Mouse (Mus musculus): ENCODE data around the gene Chaf1a. TPM values are rescaled to one million over a fixed set of nuclear protein-coding genes. Genes with fewer than 3 reads are reported as not detected.
"Not testable (repeated sequence)": the region's sequence is repeated elsewhere in the genome, so short reads cannot be mapped to it uniquely, and the experiment has no call there.

Chaf1a gene
- polyA plus RNA-seq, 1 experiment from 2014 or later = 3.6 TPM

DNA sequence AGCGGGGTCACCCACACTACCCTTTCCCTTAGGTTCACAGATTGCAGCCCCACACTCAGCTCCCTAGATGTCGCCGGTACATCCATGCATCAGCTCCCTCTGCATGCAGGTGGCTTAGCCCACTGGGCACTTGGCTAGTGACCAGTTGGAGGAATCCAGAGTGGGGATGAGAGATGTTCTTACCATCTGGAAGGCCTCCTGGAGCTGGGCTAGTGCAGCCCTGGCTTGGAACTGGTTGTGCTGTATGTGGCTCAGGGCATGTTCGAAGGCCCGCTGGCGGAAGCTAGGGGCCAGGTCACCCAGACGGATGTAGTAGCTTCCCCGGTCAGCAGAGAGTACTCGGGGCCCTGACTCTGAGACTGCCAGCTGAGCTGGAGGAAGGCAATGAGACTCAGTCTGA is 62.7 kb downstream of the Chaf1a start:
- Histone ChIP-seq H3K4me3 (ENCODE audit: low read depth, low read length) (no peak overlapping the region), H3K9ac (ENCODE audit: low read depth, low read length) (no peak overlapping the region), H3K27me3 (ENCODE audit: control insufficient read depth, insufficient read depth, low read depth, low read length) (no peaks in the 10 kb centered on the region), H3K4me2 (ENCODE audit: low read length) (no peak overlapping the region), H3K27ac (ENCODE audit: low read length) (no peak overlapping the region), H3K9me3 (replicated peaks; ENCODE audit: control insufficient read depth, low read length, poor library complexity, severe bottlenecking) (no peaks in the 10 kb centered on the region), H3K4me1 (ENCODE audit: control insufficient read depth, insufficient read depth, low read length) (no peaks in the 10 kb centered on the region), H3K36me3 (ENCODE audit: control insufficient read depth, insufficient read depth, low read length) (peaks cover 36% of the 10 kb centered on the region)
- 94% methylated on average over 9 of the region's 9 CpGs for WGBS
- no peak for ATAC-seq

DNA sequence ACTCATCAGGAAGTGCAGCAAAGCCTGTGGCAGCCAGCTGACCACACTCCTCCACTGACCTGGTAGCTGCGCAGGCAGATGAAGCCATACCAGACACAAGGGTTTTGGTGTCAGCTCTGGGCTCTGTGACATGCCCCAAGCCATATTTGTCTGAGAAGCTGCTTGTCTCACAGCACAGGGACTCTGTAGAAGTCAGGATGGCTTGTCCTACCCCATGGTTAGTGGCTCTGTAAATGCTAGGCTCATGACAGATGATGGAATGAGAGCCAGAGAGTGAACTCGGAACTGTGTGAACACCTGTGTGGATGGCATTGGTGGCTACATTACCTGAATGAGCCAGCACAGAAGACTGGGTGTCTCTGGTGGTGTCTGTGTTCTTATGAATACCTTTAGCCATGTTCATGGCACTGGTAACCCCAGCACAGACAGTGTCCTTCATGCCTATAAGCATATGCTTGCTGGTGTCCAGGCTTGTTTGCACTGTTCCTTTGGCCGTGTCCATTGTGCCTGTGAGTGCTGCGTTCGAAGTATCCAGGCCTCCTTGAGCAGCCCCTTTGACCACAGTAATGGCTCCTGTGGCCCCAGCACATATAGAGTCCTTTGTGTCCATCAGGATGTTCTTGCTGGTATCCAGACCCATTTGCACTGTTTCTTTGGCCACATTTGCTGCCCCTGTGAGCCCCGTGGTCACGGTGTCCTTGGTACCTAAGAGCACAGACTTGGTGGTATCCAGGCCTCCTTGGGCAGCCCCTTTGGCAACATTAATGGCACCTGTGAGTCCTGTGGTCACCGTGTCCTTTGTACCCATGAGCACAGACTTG is 63.4 kb downstream of the Chaf1a start:
- no peak overlapping the region for H3K4me3 ChIP-seq (ENCODE audit: low read depth, low read length)
- H3K27me3 ChIP-seq (ENCODE audit: control insufficient read depth, insufficient read depth, low read depth, low read length) = no peaks in the 10 kb centered on the region
- no peaks in the 10 kb centered on the region for H3K9me3 ChIP-seq (replicated peaks; ENCODE audit: control insufficient read depth, low read length, poor library complexity, severe bottlenecking)
- no peak for ATAC-seq
- 97% methylated on average over 8 of the region's 8 CpGs for WGBS
- no peaks in the 10 kb centered on the region for H3K4me1 ChIP-seq (ENCODE audit: control insufficient read depth, insufficient read depth, low read length)
- H3K27ac ChIP-seq (ENCODE audit: low read length) = no peak overlapping the region
- no peak overlapping the region for H3K9ac ChIP-seq (ENCODE audit: low read depth, low read length)
- no peak overlapping the region for H3K4me2 ChIP-seq (ENCODE audit: low read length)
- peaks cover 30% of the 10 kb centered on the region for H3K36me3 ChIP-seq (ENCODE audit: control insufficient read depth, insufficient read depth, low read length)

DNA sequence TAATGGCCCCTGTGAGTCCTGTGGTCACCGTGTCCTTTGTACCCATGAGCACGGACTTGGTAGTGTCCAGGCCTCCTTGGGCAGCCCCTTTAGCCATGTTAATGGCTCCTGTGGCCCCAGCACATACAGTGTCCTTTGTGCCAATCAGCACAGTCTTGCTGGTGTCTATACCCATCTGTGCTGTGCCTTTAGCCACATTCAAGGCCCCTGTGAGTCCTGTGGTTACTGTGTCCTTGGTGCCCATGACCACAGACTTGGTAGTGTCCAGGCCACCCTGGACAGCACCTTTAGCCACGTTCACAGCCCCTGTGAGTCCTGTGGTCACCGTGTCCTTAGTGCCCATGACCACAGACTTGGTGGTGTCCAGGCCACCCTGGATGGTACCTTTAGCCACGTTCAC is 64.6 kb downstream of the Chaf1a start:
- peaks cover 21% of the 10 kb centered on the region for H3K36me3 ChIP-seq (ENCODE audit: control insufficient read depth, insufficient read depth, low read length)
- not testable (repeated sequence) for H3K9ac ChIP-seq (ENCODE audit: low read depth, low read length); H3K4me3 ChIP-seq (ENCODE audit: low read depth, low read length); H3K4me2 ChIP-seq (ENCODE audit: low read length); ATAC-seq; H3K27me3 ChIP-seq (ENCODE audit: control insufficient read depth, insufficient read depth, low read depth, low read length); H3K4me1 ChIP-seq (ENCODE audit: control insufficient read depth, insufficient read depth, low read length); H3K9me3 ChIP-seq (replicated peaks; ENCODE audit: control insufficient read depth, low read length, poor library complexity, severe bottlenecking); H3K27ac ChIP-seq (ENCODE audit: low read length)
- 94% methylated on average over 2 of the region's 5 CpGs for WGBS

DNA sequence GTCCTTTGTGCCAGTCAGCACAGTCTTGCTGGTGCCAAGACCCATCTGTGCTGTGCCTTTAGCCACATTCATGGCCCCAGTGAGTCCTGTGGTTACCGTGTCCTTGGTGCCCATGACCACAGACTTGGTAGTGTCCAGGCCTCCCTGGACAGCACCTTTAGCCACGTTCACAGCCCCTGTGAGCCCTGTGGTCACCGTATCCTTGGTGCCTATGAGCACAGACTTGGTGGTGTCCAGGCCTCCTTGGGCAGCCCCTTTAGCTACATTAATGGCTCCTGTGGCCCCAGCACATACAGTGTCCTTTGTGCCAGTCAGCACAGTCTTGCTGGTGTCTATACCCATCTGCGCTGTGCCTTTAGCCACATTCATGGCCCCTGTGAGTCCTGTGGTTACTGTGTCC is 66.2 kb downstream of the Chaf1a start:
- not testable (repeated sequence) for H3K9me3 ChIP-seq (replicated peaks; ENCODE audit: control insufficient read depth, low read length, poor library complexity, severe bottlenecking); H3K27me3 ChIP-seq (ENCODE audit: control insufficient read depth, insufficient read depth, low read depth, low read length); H3K4me2 ChIP-seq (ENCODE audit: low read length); H3K4me1 ChIP-seq (ENCODE audit: control insufficient read depth, insufficient read depth, low read length); H3K27ac ChIP-seq (ENCODE audit: low read length); H3K36me3 ChIP-seq (ENCODE audit: control insufficient read depth, insufficient read depth, low read length); ATAC-seq; H3K9ac ChIP-seq (ENCODE audit: low read depth, low read length); H3K4me3 ChIP-seq (ENCODE audit: low read depth, low read length)
- 95% methylated on average over 4 of the region's 4 CpGs for WGBS

DNA sequence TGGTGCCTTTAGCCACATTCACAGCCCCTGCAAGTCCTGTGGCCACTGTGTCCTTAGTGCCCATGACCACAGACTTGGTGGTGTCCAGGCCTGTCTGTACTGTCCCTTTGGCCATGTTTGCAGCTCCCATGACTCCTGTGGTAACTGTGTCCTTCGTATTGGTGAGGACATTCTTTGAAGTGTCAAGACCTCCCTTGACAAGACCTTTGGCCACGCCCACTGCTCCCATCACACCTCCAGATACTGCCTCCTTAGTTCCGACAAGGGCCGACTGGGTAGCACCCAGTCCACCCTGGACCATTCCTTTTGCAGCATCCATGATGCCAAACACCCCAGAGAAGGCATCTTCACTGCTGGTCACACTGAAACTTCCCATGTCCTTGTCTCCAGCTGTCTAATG is 66.7 kb downstream of the Chaf1a start:
- Histone ChIP-seq H3K4me1 (ENCODE audit: control insufficient read depth, insufficient read depth, low read length) (no peaks in the 10 kb centered on the region), H3K27me3 (ENCODE audit: control insufficient read depth, insufficient read depth, low read depth, low read length) (no peaks in the 10 kb centered on the region), H3K4me2 (ENCODE audit: low read length) (no peak overlapping the region), H3K9ac (ENCODE audit: low read depth, low read length) (no peak overlapping the region), H3K27ac (ENCODE audit: low read length) (no peak overlapping the region), H3K9me3 (replicated peaks; ENCODE audit: control insufficient read depth, low read length, poor library complexity, severe bottlenecking) (no peaks in the 10 kb centered on the region), H3K36me3 (ENCODE audit: control insufficient read depth, insufficient read depth, low read length) (peaks cover 6% of the 10 kb centered on the region; the same call in 1 of the 2 replicates), H3K4me3 (ENCODE audit: low read depth, low read length) (no peak overlapping the region)
- no peak for ATAC-seq
- WGBS = 78% methylated on average over 4 of the region's 4 CpGs

DNA sequence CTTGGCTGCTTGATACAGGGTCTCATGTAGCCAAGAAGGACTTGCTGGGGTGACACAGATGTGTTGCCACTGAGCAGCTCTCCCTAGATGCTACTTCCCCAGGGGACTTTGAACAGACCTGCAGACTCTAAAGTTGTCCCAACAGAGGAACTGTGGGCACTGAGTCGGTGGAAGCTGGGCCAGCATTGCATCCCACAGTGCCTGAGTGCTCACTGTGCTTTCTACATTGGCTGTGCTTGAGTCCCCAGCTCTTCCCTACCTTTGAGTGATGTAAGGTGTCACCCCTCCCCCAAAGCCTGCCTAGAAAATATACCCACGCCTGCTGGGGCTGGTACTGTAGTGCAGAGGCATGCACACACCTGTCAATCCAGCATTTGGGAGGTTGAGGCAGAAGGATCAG is 67.5 kb downstream of the Chaf1a start:
- no peaks in the 10 kb centered on the region for H3K9me3 ChIP-seq (replicated peaks; ENCODE audit: control insufficient read depth, low read length, poor library complexity, severe bottlenecking)
- H3K27ac ChIP-seq (ENCODE audit: low read length) = no peak overlapping the region
- no peak overlapping the region for H3K9ac ChIP-seq (ENCODE audit: low read depth, low read length)
- no peaks in the 10 kb centered on the region for H3K4me1 ChIP-seq (ENCODE audit: control insufficient read depth, insufficient read depth, low read length)
- no peak overlapping the region for H3K4me3 ChIP-seq (ENCODE audit: low read depth, low read length)
- H3K4me2 ChIP-seq (ENCODE audit: low read length) = no peak overlapping the region
- no peaks in the 10 kb centered on the region for H3K36me3 ChIP-seq (ENCODE audit: control insufficient read depth, insufficient read depth, low read length)
- ATAC-seq = no peak
- 80% methylated on average over 2 of the region's 2 CpGs for WGBS
- H3K27me3 ChIP-seq (ENCODE audit: control insufficient read depth, insufficient read depth, low read depth, low read length) = no peaks in the 10 kb centered on the region

DNA sequence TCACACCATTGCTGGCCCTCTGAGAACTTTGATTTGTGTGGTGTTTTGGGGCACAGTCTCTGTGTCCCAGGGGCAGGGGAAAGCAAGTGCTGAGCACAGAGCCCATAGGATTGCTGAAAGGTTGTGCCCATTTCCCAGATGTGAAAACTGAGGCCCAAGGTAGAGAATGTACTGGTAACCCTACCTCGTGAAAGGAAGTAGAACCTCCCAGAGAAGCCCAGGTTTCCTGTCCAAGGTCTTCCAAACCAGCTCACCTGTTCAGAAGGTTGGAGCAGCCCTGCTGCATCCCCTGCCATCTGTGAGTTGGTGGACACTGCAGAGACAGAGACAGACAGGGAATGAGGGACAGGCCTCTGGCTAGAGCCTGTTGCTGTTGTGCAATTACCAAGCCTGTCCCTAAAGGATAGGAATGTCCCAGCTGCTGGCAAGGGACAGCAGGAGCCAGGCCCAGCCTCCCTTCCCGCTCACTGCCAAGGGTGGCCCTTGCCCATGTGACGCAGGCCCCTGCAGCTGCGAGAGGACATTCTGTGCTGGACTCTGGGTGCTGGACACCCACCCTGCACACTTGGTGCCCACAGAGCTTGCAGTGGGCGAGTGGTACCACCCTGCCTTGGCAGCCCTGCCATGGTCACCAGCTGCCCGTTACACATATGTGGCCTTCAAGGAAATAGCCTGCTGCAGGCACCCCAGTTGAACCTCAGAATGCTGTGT is 68.2 kb downstream of the Chaf1a start:
- 87% methylated on average over 6 of the region's 6 CpGs for WGBS
- Histone ChIP-seq H3K27me3 (ENCODE audit: control insufficient read depth, insufficient read depth, low read depth, low read length) (no peaks in the 10 kb centered on the region), H3K36me3 (ENCODE audit: control insufficient read depth, insufficient read depth, low read length) (no peaks in the 10 kb centered on the region), H3K4me1 (ENCODE audit: control insufficient read depth, insufficient read depth, low read length) (no peaks in the 10 kb centered on the region), H3K9me3 (replicated peaks; ENCODE audit: control insufficient read depth, low read length, poor library complexity, severe bottlenecking) (no peaks in the 10 kb centered on the region), H3K4me3 (ENCODE audit: low read depth, low read length) (no peak overlapping the region), H3K27ac (ENCODE audit: low read length) (no peak overlapping the region), H3K9ac (ENCODE audit: low read depth, low read length) (no peak overlapping the region), H3K4me2 (ENCODE audit: low read length) (no peak overlapping the region)
- ATAC-seq = no peak

DNA sequence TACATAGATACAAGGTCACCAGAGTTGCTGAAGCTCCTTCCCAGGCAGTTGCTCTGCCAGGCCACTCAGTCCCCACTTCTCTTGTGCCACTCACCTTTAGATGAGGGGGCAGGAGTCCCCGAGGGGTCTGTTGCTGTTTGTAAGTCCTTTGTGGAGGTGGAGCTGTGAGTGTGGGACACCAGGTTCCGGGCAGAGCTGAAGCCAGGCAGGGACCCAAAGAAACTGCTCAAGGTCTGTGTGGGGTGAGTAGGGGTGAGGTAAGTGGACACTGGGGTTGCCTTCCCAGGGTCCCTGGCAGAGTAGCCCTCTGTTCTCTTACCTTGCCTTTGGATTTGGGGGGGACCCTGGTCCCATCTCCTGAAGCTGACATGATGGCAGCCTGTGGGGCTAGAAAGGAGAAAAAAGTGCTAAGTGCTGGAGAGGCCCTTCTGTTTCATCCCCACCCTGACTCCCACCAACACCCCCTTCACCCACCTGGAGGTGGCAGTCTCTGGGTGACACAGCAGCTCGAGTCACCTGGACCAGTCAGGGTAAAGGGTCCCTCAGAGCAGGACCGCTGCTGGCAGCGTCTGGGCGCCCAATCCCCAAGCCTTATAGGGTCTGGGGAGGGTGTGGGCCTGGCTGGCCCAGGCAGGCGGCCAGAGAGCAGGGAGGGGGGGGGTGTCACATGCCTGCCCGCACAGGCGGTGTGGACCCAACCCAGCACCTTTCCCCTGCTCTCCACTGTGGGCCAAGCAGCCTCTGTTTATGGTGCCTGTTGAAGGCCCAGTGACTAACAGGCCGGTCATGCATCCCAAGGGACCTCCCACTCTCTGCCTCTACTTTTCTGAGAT is 69.2 kb downstream of the Chaf1a start, which contains the start of gene Plin4:
TSS of gene Plin4 (minus strand) at position 585 of the 833 bp plus-strand sequence.
- Histone ChIP-seq H3K9me3 (replicated peaks; ENCODE audit: control insufficient read depth, low read length, poor library complexity, severe bottlenecking) (no peaks in the 10 kb centered on the region), H3K4me2 (ENCODE audit: low read length) (no peak within 1 kb of the TSS), H3K9ac (ENCODE audit: low read depth, low read length) (no peak within 1 kb of the TSS), H3K4me1 (ENCODE audit: control insufficient read depth, insufficient read depth, low read length) (no peaks in the 10 kb centered on the region), H3K36me3 (ENCODE audit: control insufficient read depth, insufficient read depth, low read length) (no peaks in the 10 kb centered on the region), H3K27ac (ENCODE audit: low read length) (no peak within 1 kb of the TSS), H3K27me3 (ENCODE audit: control insufficient read depth, insufficient read depth, low read depth, low read length) (no peaks in the 10 kb centered on the region), H3K4me3 (ENCODE audit: low read depth, low read length) (no peak within 1 kb of the TSS)
- ATAC-seq = 0 out of 2 replicates have a peak, but pooled peaks have one; percentile 19
- WGBS = 59% methylated on average over 10 of the region's 10 CpGs
